Mouse (Mus musculus) liver, adult 2 months (tissue): Measurements from ENCODE around the gene Blvra.

ENCODE experiments used
- CTCF ChIP-seq: fragments of 200-500 bp; IDR thresholded peaks from 2 replicates; pipeline ENCODE4 v1.5.1; 2011; ENCODE audit warnings: low read depth, low read length, control low read depth
- POLR2A ChIP-seq: fragments of 200-500 bp; IDR thresholded peaks from 2 replicates; pipeline ENCODE4 v1.6.1; 2011; ENCODE audit warnings: low read length, control low read depth; ENCODE audit not compliant: insufficient read depth; ENCODE audit errors: extremely low read depth

- TF ChIP-seq POLR2A (no peak), CTCF (no peak)
These were observed 71.6 kb downstream of the Blvra start for GRCm38 (mm10) chr2:127142031-127142430.
